Mouse (Mus musculus): ENCODE results near the gene Slc26a8. TPM values are rescaled to one million over a fixed set of nuclear protein-coding genes. Genes with fewer than 3 reads are reported as not detected.

Slc26a8 gene
- polyA plus RNA-seq, 1 experiment from 2014 or later, result 0.49 TPM

GRCm38 (mm10) chr17:28694832-28695231 lies 4.8 kb upstream of the Slc26a8 start:
- Histone ChIP-seq H3K27ac (no peak overlapping the region), H3K4me3 (no peak overlapping the region), H3K27me3 (ENCODE audit: low read depth, poor library complexity, severe bottlenecking) (no peaks in the 10 kb centered on the region), H3K9me3 (replicated peaks) (no peaks in the 10 kb centered on the region), H3K4me1 (peaks cover 60% of the 10 kb centered on the region), H3K36me3 (peaks cover 6% of the 10 kb centered on the region; the same call in 1 of the 2 replicates)
- DNase-seq (ENCODE audit: low spot score), result no peak
- 89% methylated on average over 4 of the region's 4 CpGs for WGBS

DNA sequence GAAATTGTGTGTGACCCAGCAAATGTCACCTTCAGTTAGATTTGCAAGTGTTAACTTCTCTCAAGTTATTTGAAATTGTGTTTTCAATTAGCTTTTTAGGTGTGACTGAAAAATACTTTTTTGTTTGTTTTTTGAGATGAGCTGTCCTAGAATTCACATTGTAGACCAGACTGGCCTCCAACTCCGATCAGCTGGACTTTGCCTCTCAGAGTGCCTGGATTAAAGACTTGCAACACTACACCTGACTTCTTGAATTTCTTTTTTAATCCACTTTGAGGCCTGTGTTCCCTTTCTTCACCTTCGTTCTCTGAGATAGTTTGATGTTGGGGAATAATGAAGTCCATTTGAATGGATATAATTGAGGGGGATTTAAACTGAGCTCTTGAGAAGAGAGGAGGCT lies 4.0 kb upstream of the Slc26a8 start:
- peaks cover 67% of the 10 kb centered on the region for H3K4me1 ChIP-seq
- no peak overlapping the region for H3K27ac ChIP-seq
- H3K4me3 ChIP-seq, result no peak overlapping the region; the same call in 1 of the 2 replicates
- WGBS, result 88% methylated on average over 2 of the region's 2 CpGs
- no peak for DNase-seq (ENCODE audit: low spot score)
- H3K9me3 ChIP-seq (replicated peaks), result no peaks in the 10 kb centered on the region
- peaks cover 6% of the 10 kb centered on the region; the same call in 1 of the 2 replicates for H3K36me3 ChIP-seq
- peaks cover 7% of the 10 kb centered on the region for H3K27me3 ChIP-seq (ENCODE audit: low read depth, poor library complexity, severe bottlenecking)

- peak overlapping the region; percentile 95; the same call in 1 of the 2 replicates for H3K27ac ChIP-seq
- no peak for DNase-seq (ENCODE audit: low spot score)
- no peaks in the 10 kb centered on the region for H3K9me3 ChIP-seq (replicated peaks)
- peaks cover 68% of the 10 kb centered on the region for H3K4me1 ChIP-seq
- WGBS, result 75% methylated on average over 3 of the region's 3 CpGs
- peaks cover 6% of the 10 kb centered on the region; the same call in 1 of the 2 replicates for H3K36me3 ChIP-seq
- peak overlapping the region; percentile 93 for H3K4me3 ChIP-seq
- peaks cover 16% of the 10 kb centered on the region for H3K27me3 ChIP-seq (ENCODE audit: low read depth, poor library complexity, severe bottlenecking)
Observed at GRCm38 (mm10) chr17:28693086-28693485, 3.1 kb upstream of the Slc26a8 start.

DNA sequence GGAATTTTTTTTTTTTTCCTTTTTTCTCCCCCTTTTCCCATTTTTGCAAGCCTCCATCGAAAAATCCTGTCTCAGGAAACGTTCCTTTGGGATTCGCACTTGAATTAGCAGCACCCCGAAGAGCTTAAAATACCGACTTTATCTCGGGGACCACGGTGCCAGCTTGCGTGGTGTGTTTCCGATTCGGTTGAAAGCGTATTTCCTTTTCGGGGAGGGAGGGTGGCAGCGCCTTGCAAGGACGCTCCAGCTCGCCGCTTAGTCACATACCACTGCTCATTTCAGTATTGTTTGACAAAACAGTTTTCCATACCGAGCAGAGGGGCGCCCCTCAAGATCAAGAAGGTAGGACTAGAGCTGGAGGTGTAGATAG lies 2.3 kb upstream of the Slc26a8 start:
- H3K9me3 ChIP-seq (replicated peaks), result no peaks in the 10 kb centered on the region
- H3K4me3 ChIP-seq, result peak overlapping the region; percentile 93
- peak overlapping the region; percentile 95 for H3K27ac ChIP-seq
- peaks cover 17% of the 10 kb centered on the region for H3K27me3 ChIP-seq (ENCODE audit: low read depth, poor library complexity, severe bottlenecking)
- H3K4me1 ChIP-seq, result peaks cover 61% of the 10 kb centered on the region
- peaks cover 6% of the 10 kb centered on the region; the same call in 1 of the 2 replicates for H3K36me3 ChIP-seq
- DNase-seq (ENCODE audit: low spot score), result peak; percentile 48
- 0% methylated on average over 18 of the region's 18 CpGs for WGBS

GRCm38 (mm10) chr17:28691687-28692340 lies 1.8 kb upstream of the Slc26a8 start:
- Histone ChIP-seq H3K4me1 (peaks cover 55% of the 10 kb centered on the region), H3K36me3 (peaks cover 6% of the 10 kb centered on the region; the same call in 1 of the 2 replicates), H3K4me3 (peak overlapping the region; percentile 93), H3K9me3 (replicated peaks) (no peaks in the 10 kb centered on the region), H3K27me3 (ENCODE audit: low read depth, poor library complexity, severe bottlenecking) (peaks cover 17% of the 10 kb centered on the region), H3K27ac (peak overlapping the region; percentile 95)
- peak; percentile 80 for DNase-seq (ENCODE audit: low spot score)
- under 1% methylated on average over 53 of the region's 53 CpGs for WGBS

- no peaks in the 10 kb centered on the region for H3K9me3 ChIP-seq (replicated peaks)
- H3K4me3 ChIP-seq, result peak within 1 kb of the TSS; percentile 93
- peaks cover 49% of the 10 kb centered on the region for H3K4me1 ChIP-seq
- DNase-seq (ENCODE audit: low spot score), result peak; percentile 99
- H3K27me3 ChIP-seq (ENCODE audit: low read depth, poor library complexity, severe bottlenecking), result peaks cover 17% of the 10 kb centered on the region
- peaks cover 6% of the 10 kb centered on the region; the same call in 1 of the 2 replicates for H3K36me3 ChIP-seq
- peak within 1 kb of the TSS; percentile 95 for H3K27ac ChIP-seq
- under 1% methylated on average over 86 of the region's 86 CpGs for WGBS
Observed at GRCm38 (mm10) chr17:28690776-28691686, 998 bp upstream of the Slc26a8 start, which contains the start of gene Mapk14. Gene Mapk14 (plus strand): TSS chr17:28691329.

DNA sequence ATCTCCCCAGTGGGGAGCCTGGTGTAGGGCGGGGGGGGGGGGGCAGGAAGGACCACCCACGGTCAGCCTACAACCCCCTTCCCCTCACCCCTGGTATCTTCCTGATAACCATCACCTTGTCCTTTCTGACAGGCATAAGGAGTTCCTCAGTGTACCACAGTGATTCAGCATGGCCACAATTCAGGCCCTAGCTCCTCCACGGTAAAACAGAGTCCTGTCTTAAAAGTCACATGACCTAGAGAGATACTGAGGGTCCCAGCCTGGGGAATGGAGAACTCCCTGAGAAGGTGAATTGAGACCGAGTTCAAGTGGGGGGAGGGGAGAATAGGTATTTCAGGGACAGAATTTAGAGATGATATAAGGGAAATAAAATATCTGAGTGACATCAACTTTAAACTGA lies 2.7 kb downstream of the Slc26a8 start:
- 51% methylated on average over 4 of the region's 4 CpGs for WGBS
- H3K4me1 ChIP-seq, result peaks cover 24% of the 10 kb centered on the region
- no peaks in the 10 kb centered on the region for H3K36me3 ChIP-seq
- no peak for DNase-seq (ENCODE audit: low spot score)
- no peak overlapping the region for H3K4me3 ChIP-seq
- no peaks in the 10 kb centered on the region for H3K9me3 ChIP-seq (replicated peaks)
- H3K27me3 ChIP-seq (ENCODE audit: low read depth, poor library complexity, severe bottlenecking), result peaks cover 17% of the 10 kb centered on the region
- H3K27ac ChIP-seq, result no peak overlapping the region

DNA sequence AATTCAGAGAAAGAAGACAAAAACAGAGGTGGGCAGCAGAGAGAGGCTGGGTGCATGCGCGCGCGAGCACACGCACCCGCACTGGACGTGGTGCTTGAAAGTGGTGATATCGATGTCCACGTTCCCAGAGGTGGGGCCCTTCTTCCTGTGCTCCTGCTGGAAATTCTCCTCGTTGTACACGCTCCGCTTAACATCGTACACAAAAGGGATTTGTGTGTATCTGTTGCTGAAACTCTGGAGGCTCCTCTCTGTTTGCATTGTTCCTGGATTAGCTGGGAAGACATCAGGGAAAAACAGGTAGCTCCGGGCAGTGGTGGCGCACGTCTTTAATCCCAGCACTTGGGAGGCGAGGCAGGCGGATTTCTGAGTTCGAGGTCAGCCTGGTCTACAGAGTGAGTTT lies 5.4 kb downstream of the Slc26a8 start:
- no peak overlapping the region for H3K27ac ChIP-seq
- peaks cover 16% of the 10 kb centered on the region for H3K27me3 ChIP-seq (ENCODE audit: low read depth, poor library complexity, severe bottlenecking)
- 90% methylated on average over 19 of the region's 19 CpGs for WGBS
- no peak for DNase-seq (ENCODE audit: low spot score)
- no peaks in the 10 kb centered on the region for H3K36me3 ChIP-seq
- H3K4me1 ChIP-seq, result peaks cover 7% of the 10 kb centered on the region
- no peaks in the 10 kb centered on the region for H3K9me3 ChIP-seq (replicated peaks)
- no peak overlapping the region for H3K4me3 ChIP-seq

- peaks cover 5% of the 10 kb centered on the region for H3K27me3 ChIP-seq (ENCODE audit: low read depth, poor library complexity, severe bottlenecking)
- no peaks in the 10 kb centered on the region for H3K36me3 ChIP-seq
- H3K4me1 ChIP-seq, result no peaks in the 10 kb centered on the region
- H3K9me3 ChIP-seq (replicated peaks), result no peaks in the 10 kb centered on the region
- no peak overlapping the region for H3K4me3 ChIP-seq
- H3K27ac ChIP-seq, result no peak overlapping the region
- no peak for DNase-seq (ENCODE audit: low spot score)
- WGBS, result 72% methylated on average over 1 of the region's 1 CpGs
Observed at GRCm38 (mm10) chr17:28683601-28684000, 6.4 kb downstream of the Slc26a8 start.

DNA sequence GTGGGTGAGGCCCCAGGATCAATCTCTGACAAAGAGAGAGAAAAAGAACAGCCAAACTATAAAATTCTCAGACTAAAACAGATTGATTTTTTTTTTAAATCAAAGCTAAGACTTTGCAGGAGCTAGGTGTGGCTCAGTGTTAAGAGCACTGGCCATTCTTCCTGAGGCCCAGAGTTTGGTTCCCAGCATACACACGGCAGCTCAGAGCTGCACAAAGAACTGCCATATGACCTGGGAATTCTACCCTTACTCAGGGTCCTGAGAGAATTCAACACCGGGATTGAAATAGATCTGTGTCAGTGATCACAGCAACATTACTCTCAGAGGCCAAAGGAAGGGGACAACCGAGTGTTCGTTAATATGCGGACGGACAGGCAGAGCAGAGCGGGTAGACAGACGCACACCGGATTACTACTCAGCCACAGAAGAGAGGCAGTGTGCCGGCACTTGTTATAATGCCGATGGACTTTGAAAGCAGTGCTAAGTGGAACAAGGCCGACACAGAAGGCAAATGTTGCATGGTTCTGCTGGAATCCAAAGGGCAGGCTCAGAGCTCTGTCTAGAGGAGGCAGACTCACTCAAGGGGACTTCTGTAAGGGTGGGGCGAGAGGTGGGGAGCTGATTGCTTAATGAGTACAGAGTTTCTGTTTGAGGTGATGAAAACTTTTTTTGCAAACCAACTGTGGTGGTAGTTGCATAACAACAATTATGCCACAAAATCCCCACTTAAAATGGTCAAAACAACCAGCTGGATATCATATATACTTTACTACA lies 7.5 kb downstream of the Slc26a8 start:
- H3K4me1 ChIP-seq, result no peaks in the 10 kb centered on the region
- no peaks in the 10 kb centered on the region for H3K27me3 ChIP-seq (ENCODE audit: low read depth, poor library complexity, severe bottlenecking)
- no peaks in the 10 kb centered on the region for H3K36me3 ChIP-seq
- no peak overlapping the region for H3K27ac ChIP-seq
- H3K9me3 ChIP-seq (replicated peaks), result no peaks in the 10 kb centered on the region
- WGBS, result 89% methylated on average over 13 of the region's 13 CpGs
- DNase-seq (ENCODE audit: low spot score), result no peak
- no peak overlapping the region for H3K4me3 ChIP-seq

GRCm38 (mm10) chr17:28659564-28659963 lies 30.5 kb downstream of the Slc26a8 start:
- Histone ChIP-seq H3K4me1 (no peaks in the 10 kb centered on the region), H3K27me3 (ENCODE audit: low read depth, poor library complexity, severe bottlenecking) (no peaks in the 10 kb centered on the region; the same call in 1 of the 2 replicates), H3K4me3 (no peak overlapping the region), H3K36me3 (no peaks in the 10 kb centered on the region), H3K9me3 (replicated peaks) (no peaks in the 10 kb centered on the region), H3K27ac (no peak overlapping the region)
- DNase-seq (ENCODE audit: low spot score), result no peak
- 81% methylated on average over 6 of the region's 6 CpGs for WGBS

- DNase-seq (ENCODE audit: low spot score), result no peak
- H3K9me3 ChIP-seq (replicated peaks), result no peaks in the 10 kb centered on the region
- H3K4me1 ChIP-seq, result no peaks in the 10 kb centered on the region
- no peak overlapping the region for H3K4me3 ChIP-seq
- H3K27ac ChIP-seq, result no peak overlapping the region
- 79% methylated on average over 4 of the region's 4 CpGs for WGBS
- H3K27me3 ChIP-seq (ENCODE audit: low read depth, poor library complexity, severe bottlenecking), result no peaks in the 10 kb centered on the region; the same call in 1 of the 2 replicates
- H3K36me3 ChIP-seq, result no peaks in the 10 kb centered on the region
Observed at GRCm38 (mm10) chr17:28657936-28658335, 32.1 kb downstream of the Slc26a8 start.
